Mouse (Mus musculus) lung, postnatal 14 days (tissue): ENCODE results near the gene Gatd1.
"Not testable (repeated sequence)": the region's sequence is repeated elsewhere in the genome, so short reads cannot be mapped to it uniquely, and the experiment has no call there.

ENCODE experiments used
- DNase-seq: peaks from one replicate; pipeline ENCODE4 v3.0.0; 2021

Gene Gatd1

GRCm38 (mm10) chr7:141426948-141427730, 13.2 kb upstream of the Gatd1 start:
- no peak for DNase-seq

DNA sequence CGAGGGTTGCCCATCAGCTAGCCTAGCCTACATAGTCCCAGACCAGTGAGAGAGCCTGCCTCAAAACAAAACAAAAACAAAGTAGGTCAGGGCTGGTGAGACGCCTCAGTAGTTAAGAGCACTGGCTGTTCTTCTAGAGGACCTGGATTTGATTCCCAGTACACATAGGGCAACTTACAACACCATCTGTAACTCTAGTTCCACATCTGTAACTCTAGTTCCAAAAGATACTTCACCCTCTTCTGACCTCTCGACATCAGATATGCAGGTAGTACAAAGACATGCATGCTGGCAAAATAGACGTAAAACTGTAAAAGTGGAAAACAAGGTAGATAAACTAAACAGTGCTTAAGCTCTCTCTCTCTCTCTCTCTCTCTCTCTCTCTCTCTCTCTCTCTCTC, 9.9 kb upstream of the Gatd1 start:
- DNase-seq = no peak

DNA sequence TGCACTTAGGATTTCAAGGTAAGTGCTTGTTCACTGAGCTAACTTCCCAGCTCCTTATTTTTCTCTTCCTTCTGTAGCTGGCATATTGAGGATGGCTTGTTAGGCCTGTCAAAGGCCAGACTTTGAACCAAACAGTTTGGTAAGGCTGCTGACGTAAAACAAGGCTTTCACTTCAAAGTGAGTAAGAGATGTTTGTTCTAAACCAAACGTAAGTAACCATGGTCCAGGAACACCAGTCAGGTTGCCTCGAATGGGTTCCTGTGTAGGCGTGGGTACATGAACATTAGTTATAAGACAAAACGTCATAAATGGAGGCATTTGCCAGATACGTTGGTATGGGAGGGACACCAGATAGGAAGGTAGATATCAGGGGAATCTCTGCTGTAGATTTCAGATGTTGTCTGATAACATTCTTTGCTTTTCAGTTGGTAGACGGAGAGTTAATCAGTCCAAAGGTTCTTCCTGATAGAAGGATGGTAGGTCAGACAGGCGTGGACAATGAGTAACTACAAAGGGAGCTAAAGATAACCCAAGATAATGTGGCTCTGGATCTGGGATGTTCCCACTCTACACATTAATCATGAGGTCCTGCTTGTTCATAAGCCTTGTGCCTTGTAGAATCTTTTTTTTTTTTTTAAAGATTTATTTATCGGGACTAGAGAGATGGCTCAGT, 6.2 kb upstream of the Gatd1 start:
- DNase-seq = no peak

- peak; percentile 50 for DNase-seq
Measured at GRCm38 (mm10) chr7:141418970-141419369, 5.0 kb upstream of the Gatd1 start.

DNA sequence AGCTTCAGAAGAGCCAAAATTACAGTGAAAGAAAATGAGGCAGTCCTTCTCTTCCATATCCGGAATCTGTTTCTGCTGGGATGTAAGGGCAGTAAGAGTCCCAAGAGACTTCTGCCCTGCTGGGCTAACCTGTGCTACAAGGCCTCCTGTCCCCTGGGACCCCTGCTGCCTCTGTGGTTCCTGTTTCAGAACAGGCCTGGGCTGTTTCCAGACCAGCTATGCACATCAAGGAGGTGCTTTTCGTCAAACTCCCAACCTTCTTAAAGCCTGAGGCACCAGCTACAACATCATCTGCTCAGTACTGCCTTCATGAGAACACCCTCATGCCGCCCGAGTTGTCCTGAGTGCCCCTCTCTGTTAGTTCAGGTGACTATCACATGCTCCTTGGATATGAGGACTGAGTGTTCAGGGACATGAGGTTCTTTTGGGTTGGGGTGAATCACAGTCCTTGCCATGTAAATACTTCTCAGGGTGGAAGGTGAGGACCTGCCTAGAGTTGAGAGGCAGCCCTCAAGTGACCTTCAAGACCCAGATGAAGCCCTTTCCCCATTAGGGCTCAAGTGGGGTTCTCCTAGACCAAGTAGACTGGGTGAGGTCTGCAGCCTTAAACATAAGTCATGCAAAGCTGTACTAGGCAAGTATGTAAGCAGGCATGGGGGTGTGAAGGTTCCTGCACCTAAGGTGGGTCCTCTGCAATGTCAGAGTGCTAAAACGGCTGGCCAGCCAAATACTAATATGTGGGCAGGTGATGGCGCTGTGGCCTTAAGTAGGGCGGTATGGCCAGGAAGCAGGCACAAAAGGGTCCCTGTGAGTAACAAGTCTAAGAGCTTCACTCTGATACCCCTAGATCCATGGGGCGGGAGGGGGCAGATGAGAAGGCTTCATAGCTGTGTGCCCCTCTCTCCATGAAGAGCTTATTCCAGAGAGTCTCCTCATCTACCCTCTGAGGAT, 4.1 kb upstream of the Gatd1 start:
- no peak for DNase-seq

GRCm38 (mm10) chr7:141416144-141416841, 2.4 kb upstream of the Gatd1 start:
- DNase-seq = no peak

DNA sequence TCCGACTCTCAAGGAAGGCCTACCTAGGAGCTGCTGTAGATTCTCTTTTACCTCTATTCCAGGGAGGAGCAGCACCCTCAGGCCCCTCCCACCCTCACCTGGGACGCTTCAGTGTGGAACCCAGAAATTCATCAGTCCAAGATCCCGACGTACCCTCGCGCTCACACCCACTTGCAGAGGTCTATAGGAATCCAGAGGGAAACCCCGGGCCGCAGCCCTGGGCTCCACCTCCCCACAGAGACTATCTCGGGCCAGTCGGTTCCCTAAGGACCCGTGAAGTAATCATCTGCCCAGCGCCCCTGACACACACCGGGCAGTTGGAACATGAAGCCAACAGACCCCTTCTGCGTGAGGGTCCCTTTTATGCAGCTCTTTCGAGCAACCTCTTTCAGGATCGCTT, 605 bp downstream of the Gatd1 start:
- no peak for DNase-seq

DNA sequence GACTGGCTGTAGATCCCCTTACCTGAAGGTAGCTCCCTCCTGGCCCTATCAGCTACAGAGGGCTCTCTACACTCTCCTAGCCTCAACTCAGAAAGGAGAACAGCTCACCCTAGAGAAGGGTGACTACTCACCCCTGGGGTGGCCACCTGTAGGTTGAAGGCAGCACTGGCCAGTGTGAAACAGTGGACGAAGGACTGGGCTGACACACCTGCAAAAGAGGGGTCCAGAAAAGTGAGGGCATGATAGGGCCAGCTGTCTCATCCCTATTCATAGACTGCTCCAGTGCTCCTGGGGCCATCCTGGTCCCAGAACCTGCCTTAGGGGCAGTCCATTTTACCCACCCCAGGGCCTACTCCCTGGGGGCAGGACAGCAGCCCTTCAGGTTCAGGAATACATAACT, 2.3 kb downstream of the Gatd1 start:
- no peak for DNase-seq

DNA sequence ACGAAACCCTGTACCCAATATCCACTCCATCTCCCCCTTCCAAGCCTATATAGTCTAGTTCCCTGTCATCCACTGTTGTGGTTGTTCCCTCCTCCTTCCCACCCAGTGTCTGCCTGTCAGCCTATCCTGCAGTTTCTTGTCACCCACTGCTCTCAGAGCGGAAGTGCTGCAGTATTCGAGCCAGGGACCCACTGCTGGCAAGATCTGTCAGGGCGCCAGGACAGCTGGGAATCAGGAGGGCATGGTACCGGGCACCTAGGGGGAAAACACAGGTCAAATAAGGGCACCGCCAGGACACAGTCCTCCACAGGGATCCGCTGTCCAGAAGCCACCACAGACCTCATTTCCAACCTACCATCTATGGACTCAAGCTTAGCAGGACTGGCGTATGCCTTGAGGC, 3.3 kb downstream of the Gatd1 start:
- no peak for DNase-seq

DNA sequence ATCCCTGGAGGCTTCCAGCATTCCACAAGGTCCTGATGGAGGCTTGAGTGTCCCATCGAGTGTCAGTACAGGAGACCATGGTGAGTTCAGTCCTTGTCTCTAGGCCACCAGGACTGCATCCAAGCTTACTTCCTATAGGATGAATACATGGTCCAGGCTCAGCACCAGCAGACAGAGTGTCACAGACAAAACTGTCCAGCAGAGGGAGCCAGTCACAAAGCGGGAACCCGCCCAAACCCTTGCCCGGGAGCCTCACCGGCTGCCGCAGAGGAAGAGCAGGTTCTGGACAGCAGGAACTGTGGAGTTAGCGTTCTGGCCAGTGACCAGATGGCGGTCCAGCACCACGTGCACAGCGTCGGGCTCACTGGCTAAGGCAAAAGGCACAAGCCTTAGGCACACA, 5.1 kb downstream of the Gatd1 start:
- peak; percentile 94 for DNase-seq

DNA sequence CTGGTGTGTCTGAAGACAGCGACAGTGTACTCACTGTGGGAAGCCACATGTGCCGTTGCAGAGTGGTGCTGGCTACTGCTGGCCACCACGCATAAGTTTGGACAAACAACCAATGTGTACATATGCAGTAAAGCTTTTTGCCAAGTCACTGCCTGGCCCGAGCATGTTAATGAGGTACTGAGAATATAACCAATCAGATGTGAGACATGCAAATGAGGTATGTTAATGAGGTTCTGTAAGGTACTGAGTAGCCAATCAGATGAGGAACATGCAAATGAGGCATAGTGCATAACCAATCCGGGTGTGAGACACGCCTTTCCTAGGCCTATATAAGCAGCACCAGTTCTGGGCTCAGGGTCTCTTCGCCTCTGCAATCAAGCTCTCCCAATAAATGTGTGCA, 6.3 kb downstream of the Gatd1 start:
- DNase-seq = not testable (repeated sequence)

DNA sequence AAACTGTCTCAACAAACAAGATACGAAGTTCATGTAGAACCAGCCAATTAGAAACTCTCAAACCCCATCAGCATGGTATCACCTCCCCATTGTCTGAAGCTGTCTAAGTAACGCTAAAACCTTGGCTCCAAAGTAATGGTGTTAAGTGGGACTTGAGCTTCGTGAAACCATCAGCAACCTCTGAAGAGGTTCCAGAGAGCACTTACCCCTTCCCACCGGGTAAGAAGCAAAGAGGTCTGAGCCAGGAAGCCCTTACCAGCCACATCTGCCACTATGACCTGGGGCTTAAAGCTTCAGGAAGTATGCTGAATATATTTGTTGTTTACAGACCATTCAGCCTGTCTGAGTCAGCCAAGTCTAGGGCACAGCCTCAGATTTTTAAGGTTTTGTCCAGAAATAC, 8.5 kb downstream of the Gatd1 start:
- no peak for DNase-seq

DNA sequence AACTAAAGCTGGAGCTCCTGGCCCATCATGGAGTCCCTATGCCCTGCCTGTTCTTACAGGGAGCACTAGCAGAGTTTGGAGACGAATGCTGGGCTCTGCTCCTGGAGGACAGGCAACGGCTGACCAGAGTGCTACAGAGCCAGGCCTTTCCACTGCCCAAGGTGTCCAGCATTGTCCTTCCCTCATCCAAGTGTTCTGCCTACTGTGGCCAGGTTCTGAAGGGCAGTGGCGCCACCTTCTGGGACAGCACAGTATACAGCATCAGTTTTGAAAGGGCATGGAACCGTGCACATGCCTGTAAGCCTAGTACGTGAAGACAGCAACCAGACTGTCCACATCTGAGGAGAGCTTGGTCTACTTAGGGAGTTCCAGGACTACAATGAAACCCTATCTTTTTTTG, 10.6 kb downstream of the Gatd1 start:
- DNase-seq = peak; percentile 65

DNA sequence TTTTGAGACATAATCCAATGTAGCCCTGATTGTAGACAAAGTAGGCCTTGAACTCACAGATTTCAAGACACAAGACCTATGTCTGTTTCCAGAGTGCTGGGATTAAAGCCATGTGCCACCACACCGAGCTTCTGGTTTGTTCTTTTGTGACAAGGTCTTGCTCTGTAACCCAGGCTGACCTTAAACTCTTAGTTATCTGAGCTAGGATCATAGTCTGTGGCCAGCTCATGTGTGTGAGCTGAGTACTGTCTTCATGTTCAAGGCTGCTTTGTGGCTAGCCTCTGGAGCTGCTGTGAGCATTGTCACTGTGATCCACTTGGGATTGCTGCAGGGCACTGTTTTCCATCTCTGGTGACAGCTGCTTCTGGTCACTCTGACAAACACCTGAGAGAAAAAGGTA, 18.6 kb downstream of the Gatd1 start:
- DNase-seq = no peak

DNA sequence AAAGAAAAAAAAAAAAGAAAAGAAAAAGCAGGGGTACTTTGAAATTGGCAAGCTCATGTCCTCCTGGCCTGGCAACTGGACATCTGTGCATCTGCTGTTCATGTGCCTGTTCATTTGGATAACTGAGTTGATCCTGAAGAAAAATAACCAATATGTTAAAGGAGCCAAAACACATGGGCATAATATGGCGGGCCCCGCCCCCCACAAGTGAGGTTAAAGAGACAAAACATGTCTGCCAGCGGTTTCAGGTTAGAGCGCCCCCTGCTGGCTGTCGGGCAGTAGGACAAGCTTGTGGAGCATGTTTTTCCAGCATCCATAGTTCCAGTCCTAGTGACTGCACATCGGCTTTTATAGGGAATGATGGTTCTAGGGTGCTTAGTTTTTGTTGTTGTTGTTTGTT, 19.2 kb downstream of the Gatd1 start:
- peak; percentile 74 for DNase-seq

- DNase-seq = no peak
Measured at GRCm38 (mm10) chr7:141394158-141394557, 19.8 kb downstream of the Gatd1 start.

- DNase-seq = no peak
Measured at GRCm38 (mm10) chr7:141392552-141393222, 21.2 kb downstream of the Gatd1 start.

GRCm38 (mm10) chr7:141391625-141392551, 22.0 kb downstream of the Gatd1 start, which contains the start of gene Taldo1:
Taldo1 (plus strand) TSS chr7:141392199.
- peak; percentile 96 for DNase-seq

DNA sequence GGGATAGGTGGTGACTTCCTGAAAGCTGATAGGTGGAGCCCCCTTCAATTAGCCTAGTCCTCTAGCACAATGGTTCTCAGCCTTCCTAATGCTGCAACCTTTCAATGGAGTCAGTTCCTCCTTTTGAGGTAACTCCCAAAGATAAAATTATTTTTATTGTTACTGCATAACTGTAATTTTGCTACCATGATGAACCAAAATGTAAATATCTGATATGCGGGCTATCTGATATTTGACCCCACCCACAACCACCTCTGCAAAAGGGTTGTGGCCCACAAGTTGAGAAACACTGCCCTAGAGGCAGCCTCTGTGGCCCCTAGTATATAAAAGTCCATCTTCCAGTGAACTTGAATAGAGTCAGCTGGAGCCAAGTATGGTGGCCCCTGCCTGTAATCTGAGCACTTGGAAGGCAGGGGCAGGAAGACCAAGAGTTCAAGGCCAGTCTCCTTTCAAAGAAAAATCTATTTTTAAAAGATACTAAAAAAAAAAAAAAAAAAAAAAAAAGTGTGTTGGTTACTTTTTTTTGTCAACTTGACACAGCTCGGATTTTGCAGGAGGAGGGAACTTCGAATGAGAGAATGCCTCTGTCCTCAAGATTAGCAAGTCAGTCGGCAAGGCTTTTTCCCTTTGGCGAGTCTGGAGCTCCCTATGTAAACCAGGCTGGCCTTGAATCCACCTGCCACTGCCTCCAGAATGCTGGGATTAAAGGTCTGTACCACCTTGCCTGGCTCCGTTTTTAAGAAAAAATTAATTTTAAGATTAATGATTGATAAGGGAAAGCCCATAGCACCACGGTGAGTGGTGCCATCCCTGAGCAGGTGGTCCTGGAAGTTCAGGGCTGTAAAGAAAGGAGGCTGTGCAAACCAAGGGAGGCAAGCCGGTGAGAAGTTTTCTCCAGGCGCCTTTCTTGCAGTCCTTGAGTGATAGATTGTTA, 23.3 kb downstream of the Gatd1 start:
- no peak for DNase-seq
